Mouse (Mus musculus): ENCODE results near the gene Tle6. TPM values are rescaled to one million over a fixed set of nuclear protein-coding genes. Genes with fewer than 3 reads are reported as not detected.

The Tle6 gene
- polyA plus RNA-seq, 1 experiment from 2014 or later: 9.9 TPM

DNA sequence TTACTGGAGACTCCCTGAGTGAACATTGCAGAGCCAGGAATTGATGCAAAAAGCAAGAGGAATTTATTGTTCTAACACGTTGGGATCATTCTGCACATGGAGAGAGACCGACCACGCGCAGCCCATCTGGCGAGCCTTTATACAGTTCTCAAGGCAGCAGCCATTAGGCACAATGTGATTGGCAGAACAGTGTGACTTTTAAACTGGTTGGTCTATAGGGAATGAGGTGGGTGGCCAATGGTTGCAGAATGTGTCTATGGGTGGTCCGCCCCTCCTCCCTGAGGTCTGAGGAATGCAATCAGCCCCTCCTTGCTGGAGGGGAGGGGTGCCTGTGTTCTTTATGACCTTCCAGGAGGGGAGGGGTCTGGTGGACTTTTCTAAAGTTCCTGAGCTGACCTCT lies 14.6 kb upstream of the Tle6 start:
- WGBS: 21% methylated on average over 6 of the region's 6 CpGs
- Histone ChIP-seq H3K27ac (peak overlapping the region; percentile 50; the same call in 1 of the 2 replicates), H3K9ac (no peak overlapping the region), H3K4me2 (no peak overlapping the region), H3K36me3 (peaks cover 4% of the 10 kb centered on the region), H3K4me3 (no peak overlapping the region), H3K27me3 (no peaks in the 10 kb centered on the region), H3K4me1 (peaks cover 9% of the 10 kb centered on the region; the same call in 1 of the 2 replicates), H3K9me3 (no peaks in the 10 kb centered on the region)
- ATAC-seq (ENCODE audit: insufficient number of reproducible peaks, low FRiP score, low TSS enrichment, low read depth): peak; percentile 58; the same call in 1 of the 2 replicates

DNA sequence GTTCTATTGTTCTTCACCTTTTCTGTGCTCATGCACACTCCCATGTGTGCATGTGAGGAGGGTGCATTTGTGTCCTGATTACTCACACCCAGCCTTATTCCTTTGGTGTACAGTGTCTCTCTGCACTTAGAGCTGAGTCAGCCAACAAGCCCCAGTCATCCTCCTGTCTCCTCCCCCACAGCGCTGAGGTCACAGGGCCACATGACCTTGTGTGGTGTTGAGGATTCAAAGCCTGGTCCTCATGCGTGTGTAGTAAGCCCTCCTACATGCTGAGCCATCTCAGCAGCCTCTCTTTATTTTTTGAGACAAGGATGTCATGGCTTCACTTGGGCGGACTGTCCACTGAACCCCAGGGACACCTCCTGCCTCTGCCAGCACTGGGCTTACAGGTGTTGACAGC lies 11.9 kb upstream of the Tle6 start:
- Histone ChIP-seq H3K9ac (no peak overlapping the region), H3K27me3 (no peaks in the 10 kb centered on the region), H3K4me1 (peaks cover 9% of the 10 kb centered on the region; the same call in 1 of the 2 replicates), H3K36me3 (peaks cover 3% of the 10 kb centered on the region; the same call in 1 of the 2 replicates), H3K9me3 (no peaks in the 10 kb centered on the region), H3K4me2 (no peak overlapping the region), H3K4me3 (no peak overlapping the region), H3K27ac (no peak overlapping the region)
- no peak for ATAC-seq (ENCODE audit: insufficient number of reproducible peaks, low FRiP score, low TSS enrichment, low read depth)
- 71% methylated on average over 3 of the region's 3 CpGs for WGBS

DNA sequence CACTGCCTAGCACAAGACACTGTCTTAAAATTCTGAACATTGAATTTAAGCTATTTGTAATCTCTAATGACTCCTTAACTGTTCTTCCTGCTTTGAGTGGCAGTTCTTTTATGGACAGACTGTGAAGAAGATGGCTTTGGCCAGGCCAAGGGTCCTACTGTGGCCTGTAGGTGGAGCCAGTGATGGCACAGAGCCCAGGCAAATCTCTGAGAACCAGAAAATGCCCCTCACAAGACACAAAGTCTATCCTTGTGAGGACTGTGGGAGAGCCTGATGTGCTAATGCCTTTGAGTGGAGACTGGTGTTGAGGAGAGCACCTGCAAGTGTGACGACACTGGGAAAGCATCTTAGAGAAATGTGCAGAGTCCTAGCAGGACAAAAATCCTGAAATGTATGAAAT lies 7.4 kb upstream of the Tle6 start:
- WGBS: 90% methylated on average over 1 of the region's 1 CpGs
- H3K4me3 ChIP-seq: no peak overlapping the region
- no peak for ATAC-seq (ENCODE audit: insufficient number of reproducible peaks, low FRiP score, low TSS enrichment, low read depth)
- H3K27me3 ChIP-seq: no peaks in the 10 kb centered on the region
- no peak overlapping the region for H3K9ac ChIP-seq
- peaks cover 18% of the 10 kb centered on the region for H3K4me1 ChIP-seq
- H3K36me3 ChIP-seq: peaks cover 3% of the 10 kb centered on the region; the same call in 1 of the 2 replicates
- H3K9me3 ChIP-seq: no peaks in the 10 kb centered on the region
- H3K4me2 ChIP-seq: no peak overlapping the region
- H3K27ac ChIP-seq: no peak overlapping the region

DNA sequence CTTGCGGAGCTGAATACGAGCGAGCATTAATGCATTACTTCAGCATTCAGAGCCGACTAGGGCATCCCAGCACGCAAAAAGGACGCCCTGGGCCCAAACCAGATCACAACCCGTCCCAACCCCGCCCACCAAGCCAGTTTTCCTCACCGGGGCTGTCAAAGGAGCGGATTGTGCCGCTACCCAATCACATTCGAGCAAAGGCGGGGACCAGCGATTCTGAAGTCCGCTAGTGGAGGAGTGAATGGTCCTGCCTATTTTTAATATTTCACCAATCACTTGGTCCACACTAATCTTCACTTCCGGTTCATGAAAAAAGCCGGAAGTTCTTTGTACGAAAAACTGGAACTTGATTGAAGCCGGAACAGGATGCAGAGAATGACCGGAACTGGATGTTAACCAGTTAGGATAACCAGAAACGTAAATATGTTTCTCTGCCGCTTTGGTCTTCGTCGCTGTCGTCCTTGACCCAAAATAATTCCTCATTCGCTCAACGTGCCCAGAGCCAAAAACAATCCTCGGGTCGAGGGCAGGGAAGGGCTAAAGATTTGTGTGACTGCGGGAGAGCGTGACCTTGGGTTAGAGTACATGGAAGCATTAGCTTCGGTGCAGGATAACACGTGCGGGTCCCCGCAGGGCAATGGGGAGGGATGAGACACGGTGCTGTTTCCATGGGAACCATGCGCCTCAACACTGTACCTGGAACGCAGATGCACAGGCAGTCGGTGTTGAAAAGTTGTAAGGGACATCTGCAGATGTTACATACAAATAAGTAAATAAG lies 5.3 kb upstream of the Tle6 start, which contains the start of gene BC025920:
Gene BC025920 (plus strand): TSS at position 297 of the 778 bp plus-strand sequence.
- WGBS: under 1% methylated on average over 39 of the region's 39 CpGs
- Histone ChIP-seq H3K27ac (peak within 1 kb of the TSS; percentile 93), H3K4me2 (peak within 1 kb of the TSS; percentile 80), H3K36me3 (peaks cover 3% of the 10 kb centered on the region; the same call in 1 of the 2 replicates), H3K4me1 (peaks cover 35% of the 10 kb centered on the region), H3K9ac (peak within 1 kb of the TSS; percentile 57), H3K4me3 (peak within 1 kb of the TSS; percentile 59), H3K9me3 (no peaks in the 10 kb centered on the region), H3K27me3 (no peaks in the 10 kb centered on the region)
- ATAC-seq (ENCODE audit: insufficient number of reproducible peaks, low FRiP score, low TSS enrichment, low read depth): peak; percentile 89

DNA sequence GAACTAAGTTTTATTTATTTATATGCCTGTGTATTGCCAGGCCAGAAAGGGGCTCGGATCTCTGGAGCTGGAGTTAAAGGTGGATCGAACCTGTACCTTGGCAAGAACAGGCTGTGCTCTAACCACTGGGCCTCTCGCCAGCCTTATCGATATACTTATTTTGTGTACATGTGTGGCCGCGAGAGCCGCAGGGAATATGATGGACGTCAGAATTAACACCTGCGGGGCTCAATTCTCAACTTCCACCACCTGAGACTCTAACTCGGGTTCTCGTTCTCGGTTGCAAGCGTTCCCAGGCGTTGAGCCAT lies 4.7 kb upstream of the Tle6 start:
- Histone ChIP-seq H3K27ac (peak overlapping the region; percentile 93), H3K27me3 (no peaks in the 10 kb centered on the region), H3K4me1 (peaks cover 40% of the 10 kb centered on the region), H3K9me3 (no peaks in the 10 kb centered on the region), H3K36me3 (peaks cover 3% of the 10 kb centered on the region; the same call in 1 of the 2 replicates), H3K9ac (0 out of 2 replicates have a peak overlapping the region, but pooled peaks have one; percentile 26), H3K4me2 (peak overlapping the region; percentile 69), H3K4me3 (peak overlapping the region; percentile 59)
- no peak for ATAC-seq (ENCODE audit: insufficient number of reproducible peaks, low FRiP score, low TSS enrichment, low read depth)
- WGBS: 2% methylated on average over 14 of the region's 14 CpGs

DNA sequence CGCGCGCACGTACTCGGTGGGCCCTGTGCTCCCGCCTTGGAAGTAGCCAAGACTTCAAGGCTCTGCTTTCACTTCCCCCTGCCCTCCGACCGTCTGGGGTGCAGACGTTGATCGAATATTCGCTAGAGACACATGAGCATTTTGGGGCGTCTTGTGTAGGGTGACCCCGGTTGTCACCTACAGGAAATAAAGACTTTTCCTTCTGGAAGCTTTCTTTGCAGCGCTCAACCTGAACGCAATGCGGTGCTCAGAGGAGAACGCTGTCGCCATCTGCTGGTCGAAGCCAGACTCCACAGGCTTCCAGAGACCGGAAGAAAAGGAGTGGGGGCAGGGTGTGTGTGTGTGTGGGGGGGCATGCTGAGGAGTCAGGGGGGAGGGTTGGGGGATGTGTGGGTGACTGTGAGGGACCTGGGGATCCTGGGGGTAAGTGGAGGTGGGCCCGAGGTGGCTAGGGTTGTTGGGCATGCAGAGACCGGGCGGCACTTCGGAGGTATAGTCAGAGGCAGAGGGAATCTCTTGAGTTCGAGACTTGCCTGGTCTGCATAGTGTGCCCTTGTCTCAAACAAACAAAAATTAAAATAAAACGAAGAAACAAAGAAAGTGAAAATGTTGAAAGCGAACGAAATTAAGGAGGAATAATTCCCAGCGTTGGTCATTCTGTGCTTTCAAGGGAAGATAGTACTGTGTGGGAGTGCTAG lies 4.2 kb upstream of the Tle6 start:
- ATAC-seq (ENCODE audit: insufficient number of reproducible peaks, low FRiP score, low TSS enrichment, low read depth): peak; percentile 17; the same call in 1 of the 2 replicates
- Histone ChIP-seq H3K27ac (peak overlapping the region; percentile 93), H3K4me3 (peak overlapping the region; percentile 59), H3K4me2 (peak overlapping the region; percentile 69), H3K36me3 (peaks cover 3% of the 10 kb centered on the region; the same call in 1 of the 2 replicates), H3K9me3 (no peaks in the 10 kb centered on the region), H3K4me1 (peaks cover 44% of the 10 kb centered on the region), H3K27me3 (no peaks in the 10 kb centered on the region), H3K9ac (0 out of 2 replicates have a peak overlapping the region, but pooled peaks have one; percentile 26)
- 18% methylated on average over 29 of the region's 29 CpGs for WGBS

DNA sequence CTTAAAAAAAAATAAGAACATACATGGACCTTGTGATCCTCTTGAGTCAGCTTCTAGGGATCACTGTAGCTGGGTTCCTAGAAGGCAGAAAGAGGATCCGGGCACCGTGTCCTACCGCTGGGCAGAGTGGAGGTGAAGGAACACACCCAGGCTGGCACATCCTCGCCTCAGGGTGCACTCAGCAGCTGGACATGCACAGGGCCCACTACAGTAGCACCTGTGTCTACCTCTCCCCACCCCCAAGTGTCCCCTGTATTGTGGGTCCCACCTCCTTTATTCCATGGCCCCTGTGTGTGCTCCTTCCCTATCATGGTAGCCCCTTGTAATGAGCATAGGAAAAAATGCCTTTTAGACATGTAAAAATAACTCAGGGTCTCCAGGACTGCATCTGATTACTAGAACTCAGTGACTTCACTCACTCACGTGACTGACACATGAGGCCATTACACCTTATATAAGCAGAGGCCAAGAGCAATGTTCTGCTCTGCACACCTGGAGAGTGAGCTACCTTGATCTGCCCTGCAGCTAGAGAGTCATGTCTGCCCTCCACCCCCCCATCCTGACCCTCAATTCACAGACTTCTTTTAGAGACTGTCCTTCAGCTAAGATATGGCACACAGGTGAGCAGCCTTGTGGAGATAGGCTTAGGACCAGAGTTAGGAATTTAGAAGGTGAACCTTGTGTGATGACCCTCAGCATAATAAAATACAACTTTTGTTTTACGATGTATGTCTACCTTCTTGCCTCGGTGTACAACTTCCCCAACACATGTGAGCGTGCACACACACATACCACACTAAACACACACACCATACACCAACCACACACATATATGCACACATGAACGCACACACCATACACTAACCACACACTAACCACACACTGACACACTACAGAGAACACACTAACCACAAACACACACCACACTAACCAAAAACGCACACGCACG lies 3.4 kb upstream of the Tle6 start:
- WGBS: 69% methylated on average over 12 of the region's 12 CpGs
- Histone ChIP-seq H3K4me2 (peak overlapping the region; percentile 69; the same call in 1 of the 2 replicates), H3K4me3 (no peak overlapping the region), H3K9me3 (no peaks in the 10 kb centered on the region), H3K4me1 (peaks cover 46% of the 10 kb centered on the region), H3K9ac (no peak overlapping the region), H3K27me3 (no peaks in the 10 kb centered on the region), H3K27ac (0 out of 2 replicates have a peak overlapping the region, but pooled peaks have one; percentile 43), H3K36me3 (peaks cover 3% of the 10 kb centered on the region; the same call in 1 of the 2 replicates)
- ATAC-seq (ENCODE audit: insufficient number of reproducible peaks, low FRiP score, low TSS enrichment, low read depth): no peak

DNA sequence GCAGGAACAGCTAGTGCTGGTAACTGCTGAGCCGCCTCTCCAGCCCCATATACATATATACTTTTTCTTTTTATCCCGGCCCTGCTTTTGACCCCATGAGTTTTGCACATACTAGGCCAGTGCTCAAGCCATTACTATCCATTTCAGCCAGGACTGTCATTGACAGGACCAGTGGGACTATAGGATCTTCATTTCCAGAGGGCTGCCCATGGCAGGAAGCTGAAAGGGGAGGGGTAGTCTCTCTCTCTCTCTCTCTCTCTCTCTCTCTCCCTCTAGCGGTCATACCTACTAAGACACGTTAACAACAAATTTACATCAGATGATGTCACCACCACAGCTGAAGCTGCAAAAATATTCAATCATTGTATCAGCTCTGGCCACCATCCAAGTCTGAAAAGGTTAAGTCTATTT lies 1.9 kb upstream of the Tle6 start:
- no peaks in the 10 kb centered on the region for H3K27me3 ChIP-seq
- 16% methylated on average over 4 of the region's 4 CpGs for WGBS
- no peak overlapping the region for H3K9ac ChIP-seq
- peaks cover 52% of the 10 kb centered on the region for H3K4me1 ChIP-seq
- H3K9me3 ChIP-seq: no peaks in the 10 kb centered on the region
- H3K27ac ChIP-seq: peak overlapping the region; percentile 30; the same call in 1 of the 2 replicates
- H3K36me3 ChIP-seq: no peaks in the 10 kb centered on the region
- ATAC-seq (ENCODE audit: insufficient number of reproducible peaks, low FRiP score, low TSS enrichment, low read depth): no peak
- H3K4me3 ChIP-seq: no peak overlapping the region
- H3K4me2 ChIP-seq: no peak overlapping the region

DNA sequence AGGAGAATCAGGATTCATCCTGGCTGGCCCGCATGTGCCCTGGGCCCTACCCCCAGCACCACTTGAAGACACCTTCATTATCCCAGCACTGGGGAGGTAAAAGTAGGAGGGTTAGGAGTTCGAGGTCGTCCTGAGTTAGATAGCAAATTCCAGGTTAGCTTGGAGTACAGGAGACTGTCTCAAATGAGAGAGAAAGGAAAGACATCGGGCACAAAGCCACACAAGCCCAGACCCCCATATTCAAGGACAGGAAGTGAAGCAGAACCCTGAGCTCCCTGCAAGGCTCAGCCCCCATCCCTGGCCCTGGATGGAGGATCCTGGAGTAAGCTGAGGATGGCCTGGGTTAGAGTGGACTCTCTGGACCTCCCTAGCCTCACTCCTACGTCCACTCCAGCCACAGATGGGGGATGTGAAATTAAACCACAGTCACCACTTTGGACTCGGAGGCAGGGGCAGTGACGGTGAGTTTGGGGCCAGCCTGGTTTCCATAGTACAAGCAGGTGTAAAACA lies 578 bp upstream of the Tle6 start:
- H3K4me2 ChIP-seq: peak overlapping the region; percentile 55
- ATAC-seq (ENCODE audit: insufficient number of reproducible peaks, low FRiP score, low TSS enrichment, low read depth): no peak
- H3K9me3 ChIP-seq: no peaks in the 10 kb centered on the region
- peak overlapping the region; percentile 75 for H3K27ac ChIP-seq
- peaks cover 61% of the 10 kb centered on the region for H3K4me1 ChIP-seq
- WGBS: 19% methylated on average over 7 of the region's 7 CpGs
- H3K9ac ChIP-seq: no peak overlapping the region
- no peaks in the 10 kb centered on the region for H3K36me3 ChIP-seq
- peak overlapping the region; percentile 32 for H3K4me3 ChIP-seq
- H3K27me3 ChIP-seq: no peaks in the 10 kb centered on the region

DNA sequence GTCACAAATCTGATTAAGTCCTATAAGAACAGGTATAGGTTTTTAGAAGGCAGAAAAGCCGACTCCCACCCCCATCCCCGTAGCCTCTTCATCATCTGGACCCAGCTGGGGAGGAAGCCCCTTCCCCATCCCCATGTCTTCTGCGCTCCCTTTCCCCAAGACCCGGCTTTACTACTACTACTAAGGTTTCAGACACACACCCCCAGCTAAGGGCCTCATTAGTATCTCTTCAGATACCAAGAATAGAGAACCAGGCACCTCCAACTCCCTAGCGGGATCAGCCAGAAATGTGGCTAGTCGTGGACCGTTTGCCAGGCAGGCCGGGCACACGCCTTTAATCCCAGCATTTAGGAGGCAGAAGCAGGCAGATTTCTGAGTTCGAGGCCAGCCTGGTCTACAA lies 777 bp downstream of the Tle6 start:
- Histone ChIP-seq H3K9ac (no peak overlapping the region), H3K27me3 (0 out of 2 replicates have a peak, but pooled peaks cover 2% of the 10 kb centered on the region), H3K27ac (peak overlapping the region; percentile 75; the same call in 1 of the 2 replicates), H3K4me3 (no peak overlapping the region), H3K4me1 (peaks cover 67% of the 10 kb centered on the region), H3K9me3 (no peaks in the 10 kb centered on the region), H3K4me2 (no peak overlapping the region), H3K36me3 (no peaks in the 10 kb centered on the region)
- 52% methylated on average over 10 of the region's 10 CpGs for WGBS
- ATAC-seq (ENCODE audit: insufficient number of reproducible peaks, low FRiP score, low TSS enrichment, low read depth): no peak

DNA sequence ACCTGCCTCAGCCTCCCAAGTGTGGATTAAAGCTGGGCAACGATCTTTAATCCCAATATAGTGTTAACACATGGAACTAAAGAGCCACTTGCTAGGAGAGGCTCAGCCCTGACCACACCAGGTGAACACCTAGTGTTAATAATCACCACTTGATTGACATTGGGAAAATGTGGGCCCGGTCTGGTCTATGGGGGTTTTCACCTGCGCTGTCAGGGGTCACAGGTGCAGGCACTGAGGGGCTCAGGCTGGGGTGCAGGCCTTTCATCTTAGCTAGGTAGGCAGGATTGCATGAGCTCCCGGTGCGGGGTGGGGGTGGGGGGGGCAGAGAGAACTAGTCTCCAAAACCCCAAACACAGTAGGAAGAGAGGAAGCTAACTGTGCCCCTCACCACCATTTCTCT lies 1.2 kb downstream of the Tle6 start:
- no peak overlapping the region for H3K27ac ChIP-seq

More for the DNA sequence above, 1.2 kb downstream of the Tle6 start:
- Histone ChIP-seq H3K9me3 (no peaks in the 10 kb centered on the region), H3K36me3 (no peaks in the 10 kb centered on the region), H3K9ac (no peak overlapping the region), H3K4me3 (no peak overlapping the region), H3K4me2 (no peak overlapping the region), H3K27me3 (0 out of 2 replicates have a peak, but pooled peaks cover 2% of the 10 kb centered on the region), H3K4me1 (peaks cover 65% of the 10 kb centered on the region)
- WGBS: 61% methylated on average over 5 of the region's 5 CpGs
- no peak for ATAC-seq (ENCODE audit: insufficient number of reproducible peaks, low FRiP score, low TSS enrichment, low read depth)
